Mouse (Mus musculus) neural tube, embryonic 11.5 days (tissue): ENCODE measurements around the gene Ankfy1. TPM values are rescaled to one million over a fixed set of nuclear protein-coding genes. Genes with fewer than 3 reads are reported as not detected.

ENCODE experiments used
- ATAC-seq: fragments of 200-750 bp; cut with Nextera tagmentation; 2 replicates; pipeline ENCODE4 v1.8.0; 2017; ENCODE audit warnings: moderate number of reproducible peaks, mild to moderate bottlenecking, moderate TSS enrichment, moderate library complexity; ENCODE audit not compliant: insufficient read depth, low FRiP score, low TSS enrichment
- DNase-seq: peaks from one replicate; pipeline ENCODE4 v3.0.0-alpha.2; 2015; ENCODE audit warnings: low spot score
- H3K27ac ChIP-seq: fragments of 300-500 bp; sonication (generic); 2 replicates; pipeline ENCODE4 v1.5.1; 2014; ENCODE audit warnings: low read depth, mild to moderate bottlenecking, low read length
- H3K27me3 ChIP-seq: fragments of 300-500 bp; sonication (generic); 2 replicates; pipeline ENCODE4 v1.6.1; 2014; ENCODE audit warnings: mild to moderate bottlenecking, low read length, mixed read lengths; ENCODE audit not compliant: control insufficient read depth, insufficient read depth
- H3K36me3 ChIP-seq: fragments of 300-500 bp; sonication (generic); 2 replicates; pipeline ENCODE4 v1.6.1; 2014; ENCODE audit warnings: mild to moderate bottlenecking, low read length, moderate library complexity, mixed read lengths; ENCODE audit not compliant: control insufficient read depth, insufficient read depth
- H3K4me1 ChIP-seq: fragments of 300-500 bp; sonication (generic); 2 replicates; pipeline ENCODE4 v1.6.1; 2014; ENCODE audit warnings: low read length, mixed read lengths; ENCODE audit not compliant: control insufficient read depth, insufficient read depth
- H3K4me2 ChIP-seq: fragments of 300-500 bp; sonication (generic); 2 replicates; pipeline ENCODE4 v1.6.1; 2014; ENCODE audit warnings: low read depth, mild to moderate bottlenecking, moderate library complexity
- H3K4me3 ChIP-seq: fragments of 300-500 bp; sonication (generic); 2 replicates; pipeline ENCODE4 v1.5.1; 2014; ENCODE audit warnings: low read depth, low read length
- H3K9ac ChIP-seq: fragments of 300-500 bp; sonication (generic); 2 replicates; pipeline ENCODE4 v1.6.1; 2014; ENCODE audit warnings: mild to moderate bottlenecking, low read length
- H3K9me3 ChIP-seq: fragments of 300-500 bp; sonication (generic); 2 replicates; pipeline ENCODE4 v1.6.1; 2016; ENCODE audit warnings: low read length; ENCODE audit not compliant: control insufficient read depth
- WGBS: fragments of 180-500 bp; shearing (Covaris S2); extraction: QIAGEN DNeasy Blood & Tissue Kit; methylation state at CpG from one replicate; pipeline ENCODE4 v1.1.7; 2014; 5-methylcytosine and 5-hydroxymethylcytosine counted together
- polyA plus RNA-seq: library from polyadenylated mRNA; unstranded; fragments of >200 nt; fragmentation: Nextera tagmentation; extraction: Ambion mirVana; gene quantifications from 2 replicates; pipeline ENCODE4 v1.2.1, GENCODE M21; 2014

Ankfy1 gene
- polyA plus RNA-seq, 1 experiment from 2014 or later = 30.2 TPM

DNA sequence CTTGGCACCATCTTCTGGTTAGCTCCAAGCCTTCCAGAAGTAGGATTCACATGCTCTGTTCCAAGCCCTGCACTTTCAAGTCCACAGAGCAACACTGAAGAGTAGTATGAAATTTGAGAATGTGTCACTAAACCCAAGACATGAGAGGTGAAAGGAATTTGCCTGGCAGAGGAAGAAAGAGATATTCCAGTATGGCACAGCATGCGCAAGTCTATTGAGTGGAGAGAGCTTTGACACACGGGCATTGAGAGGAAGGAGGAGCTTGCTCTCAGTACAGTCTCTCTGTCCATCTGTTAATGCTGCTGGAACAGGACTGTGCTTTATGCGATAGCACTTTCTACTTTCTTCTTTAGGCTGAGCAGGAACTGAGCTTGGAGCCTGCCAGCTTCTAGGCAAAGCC lies 113.2 kb downstream of the Ankfy1 start:
- WGBS = 93% methylated on average over 3 of the region's 3 CpGs
- no peaks in the 10 kb centered on the region for H3K4me1 ChIP-seq
- ATAC-seq = no peak

DNA sequence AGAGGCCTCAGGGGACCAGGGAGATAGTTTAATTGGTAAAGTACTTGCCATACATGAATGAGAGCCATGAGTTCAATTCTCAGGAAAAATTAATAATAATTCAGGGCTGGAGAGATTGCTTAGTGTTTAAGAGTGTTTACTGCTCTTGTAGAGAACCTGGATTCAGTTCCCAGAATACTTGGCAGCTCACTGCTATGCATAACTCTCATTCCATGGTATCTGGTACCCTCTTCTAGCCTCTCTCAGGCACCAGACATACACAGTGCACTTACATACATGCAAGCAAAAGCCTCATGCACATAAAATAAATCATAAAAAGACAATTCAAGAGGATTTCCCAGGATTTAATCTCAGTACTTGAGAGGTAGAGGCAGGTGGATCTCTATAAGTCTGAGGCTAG lies 114.8 kb downstream of the Ankfy1 start:
- Histone ChIP-seq H3K27ac (no peak overlapping the region), H3K27me3 (no peaks in the 10 kb centered on the region), H3K36me3 (no peaks in the 10 kb centered on the region), H3K4me3 (no peak overlapping the region), H3K4me2 (no peak overlapping the region), H3K9me3 (no peaks in the 10 kb centered on the region), H3K9ac (no peak overlapping the region), H3K4me1 (no peaks in the 10 kb centered on the region)
- ATAC-seq (no peak), DNase-seq (no peak)

More for the DNA sequence above, 113.2 kb downstream of the Ankfy1 start:
- Histone ChIP-seq H3K9me3 (no peaks in the 10 kb centered on the region), H3K27ac (no peak overlapping the region), H3K36me3 (no peaks in the 10 kb centered on the region), H3K4me2 (no peak overlapping the region), H3K9ac (no peak overlapping the region), H3K4me3 (no peak overlapping the region), H3K27me3 (no peaks in the 10 kb centered on the region)
- no peak for DNase-seq

DNA sequence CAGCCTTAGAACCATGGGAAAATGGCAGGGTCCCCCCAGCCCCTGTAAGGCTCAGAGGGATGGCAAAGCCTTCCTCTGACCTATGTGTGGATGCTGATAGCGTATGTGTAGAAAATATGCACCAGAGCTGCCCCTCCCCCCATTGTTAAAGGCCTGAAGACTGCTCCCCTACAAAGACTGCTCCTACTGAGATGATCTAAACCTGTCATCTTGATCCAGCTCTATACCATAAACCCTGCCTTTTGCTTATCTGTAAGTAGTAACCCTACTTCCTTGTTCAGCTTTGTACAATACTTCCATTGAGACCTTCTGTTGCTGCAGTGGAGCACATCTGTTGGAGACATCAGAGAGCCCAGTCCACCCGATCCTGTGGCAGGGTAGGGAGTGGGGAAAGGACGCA lies 115.4 kb downstream of the Ankfy1 start:
- no peaks in the 10 kb centered on the region for H3K9me3 ChIP-seq
- H3K27ac ChIP-seq = no peak overlapping the region
- DNase-seq = no peak
- 89% methylated on average over 3 of the region's 3 CpGs for WGBS
- H3K4me3 ChIP-seq = no peak overlapping the region
- H3K4me2 ChIP-seq = no peak overlapping the region
- H3K27me3 ChIP-seq = no peaks in the 10 kb centered on the region
- H3K9ac ChIP-seq = no peak overlapping the region
- ATAC-seq = no peak
- H3K36me3 ChIP-seq = no peaks in the 10 kb centered on the region
- no peaks in the 10 kb centered on the region for H3K4me1 ChIP-seq

DNA sequence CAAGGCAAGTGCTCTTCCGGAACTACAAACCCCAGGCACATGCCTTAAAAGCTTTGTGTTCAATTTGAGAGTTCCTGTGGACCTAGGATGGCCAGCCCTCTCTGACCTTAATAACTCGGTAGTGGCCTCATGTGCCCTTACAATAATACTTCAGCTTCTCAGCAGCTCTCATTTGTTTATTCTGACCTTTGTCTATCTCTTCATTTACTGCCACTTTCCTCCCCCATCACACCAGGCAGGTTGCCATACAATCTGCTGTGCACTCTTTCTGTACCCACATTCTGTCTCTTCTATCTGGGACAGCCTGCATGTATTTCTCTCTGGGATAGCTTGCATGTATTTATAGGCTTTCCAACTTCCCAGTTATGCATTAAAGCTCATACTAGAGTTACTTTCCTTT lies 116.8 kb downstream of the Ankfy1 start:
- WGBS = 76% methylated on average over 2 of the region's 2 CpGs
- H3K4me2 ChIP-seq = no peak overlapping the region
- no peaks in the 10 kb centered on the region for H3K36me3 ChIP-seq

DNA sequence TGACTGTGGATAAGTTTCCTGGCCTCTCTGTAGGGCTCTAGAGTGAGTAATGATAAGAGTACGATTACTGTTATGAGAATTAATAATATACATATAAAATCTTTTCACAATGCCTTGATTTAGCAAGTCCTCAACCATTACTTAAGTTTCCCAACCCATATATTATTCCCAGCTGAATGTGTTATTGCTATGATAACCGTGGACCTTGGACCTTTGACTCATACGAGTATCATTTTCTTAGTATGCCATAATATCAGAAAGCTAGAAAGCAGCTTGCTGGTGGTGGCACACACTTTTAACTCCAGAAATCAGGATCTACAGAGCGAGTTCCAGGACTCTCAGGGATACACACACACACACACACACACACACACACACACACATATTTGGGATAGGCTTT lies 118.2 kb downstream of the Ankfy1 start:
- WGBS = 86% methylated on average over 4 of the region's 4 CpGs
- Histone ChIP-seq H3K27ac (no peak overlapping the region), H3K9me3 (no peaks in the 10 kb centered on the region), H3K27me3 (no peaks in the 10 kb centered on the region), H3K4me2 (no peak overlapping the region), H3K36me3 (no peaks in the 10 kb centered on the region), H3K9ac (no peak overlapping the region), H3K4me1 (no peaks in the 10 kb centered on the region), H3K4me3 (no peak overlapping the region)
- DNase-seq = no peak
- ATAC-seq = no peak

More for the DNA sequence above, 116.8 kb downstream of the Ankfy1 start:
- Histone ChIP-seq H3K27ac (no peak overlapping the region), H3K4me1 (no peaks in the 10 kb centered on the region), H3K4me3 (no peak overlapping the region), H3K9ac (no peak overlapping the region), H3K27me3 (no peaks in the 10 kb centered on the region), H3K9me3 (no peaks in the 10 kb centered on the region)
- ATAC-seq (no peak), DNase-seq (no peak)

DNA sequence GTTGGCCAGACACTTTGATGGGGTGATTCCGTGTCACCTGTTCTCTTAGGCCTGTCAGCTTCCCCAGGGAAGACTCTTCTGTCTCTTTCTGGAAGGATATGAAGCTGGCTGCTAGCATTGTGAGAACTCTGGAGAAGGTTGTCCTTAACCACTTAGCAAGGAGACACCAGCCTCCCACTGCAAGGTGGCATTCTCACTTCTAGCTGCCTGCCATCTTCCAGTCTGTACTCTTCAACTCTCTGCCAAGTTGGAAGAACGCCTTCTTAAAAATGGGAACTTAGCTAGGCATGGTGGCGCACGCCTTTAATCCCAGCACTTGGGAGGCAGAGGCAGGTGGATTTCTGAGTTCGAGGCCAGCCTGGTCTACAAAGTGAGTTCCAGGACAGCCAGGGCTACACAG lies 123.9 kb downstream of the Ankfy1 start:
- WGBS = 96% methylated on average over 5 of the region's 5 CpGs
- Histone ChIP-seq H3K36me3 (no peaks in the 10 kb centered on the region), H3K4me2 (no peak overlapping the region)

GRCm38 (mm10) chr11:72814188-72814587 lies 124.4 kb downstream of the Ankfy1 start:
- Histone ChIP-seq H3K36me3 (no peaks in the 10 kb centered on the region), H3K4me3 (no peak overlapping the region), H3K9ac (no peak overlapping the region), H3K4me1 (no peaks in the 10 kb centered on the region), H3K27ac (no peak overlapping the region), H3K4me2 (no peak overlapping the region), H3K9me3 (no peaks in the 10 kb centered on the region), H3K27me3 (no peaks in the 10 kb centered on the region)
- 76% methylated on average over 2 of the region's 2 CpGs for WGBS
- ATAC-seq (no peak), DNase-seq (no peak)

More for the DNA sequence above, 123.9 kb downstream of the Ankfy1 start:
- no peak overlapping the region for H3K4me3 ChIP-seq
- DNase-seq (no peak), ATAC-seq (no peak)
- H3K9me3 ChIP-seq = no peaks in the 10 kb centered on the region
- H3K4me1 ChIP-seq = no peaks in the 10 kb centered on the region
- H3K27me3 ChIP-seq = no peaks in the 10 kb centered on the region
- H3K9ac ChIP-seq = no peak overlapping the region
- H3K27ac ChIP-seq = no peak overlapping the region

DNA sequence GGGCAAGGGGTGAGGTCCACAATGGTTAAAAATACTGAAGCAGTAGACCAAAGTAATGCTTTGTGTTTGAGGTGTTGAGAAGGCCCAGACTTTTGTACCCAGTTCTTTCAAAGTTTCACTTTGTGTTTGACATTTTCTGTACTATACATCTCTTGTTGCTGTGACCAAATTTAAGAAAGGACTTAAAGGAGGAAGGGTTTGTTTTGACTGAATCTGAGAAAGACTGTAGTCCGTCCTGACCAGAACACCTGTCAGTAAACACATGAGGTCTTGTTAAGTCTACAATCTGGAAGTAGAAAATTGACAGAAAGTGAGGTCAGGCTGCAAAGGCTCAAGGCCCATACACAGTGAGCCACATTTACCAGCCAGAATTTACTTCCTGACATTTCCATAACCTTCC lies 127.1 kb downstream of the Ankfy1 start:
- H3K9ac ChIP-seq = no peak overlapping the region
- no peaks in the 10 kb centered on the region for H3K9me3 ChIP-seq
- H3K4me1 ChIP-seq = no peaks in the 10 kb centered on the region
- 89% methylated on average over 1 of the region's 1 CpGs for WGBS
- no peak overlapping the region for H3K4me2 ChIP-seq
- no peaks in the 10 kb centered on the region for H3K36me3 ChIP-seq
- no peak for DNase-seq
- ATAC-seq = no peak
- no peak overlapping the region for H3K27ac ChIP-seq
- no peaks in the 10 kb centered on the region for H3K27me3 ChIP-seq
- no peak overlapping the region for H3K4me3 ChIP-seq

- H3K9me3 ChIP-seq = no peaks in the 10 kb centered on the region
- DNase-seq (no peak), ATAC-seq (no peak)
- 90% methylated on average over 7 of the region's 7 CpGs for whole genome bisulfite sequencing
- H3K27me3 ChIP-seq = no peaks in the 10 kb centered on the region
- H3K9ac ChIP-seq = no peak overlapping the region
- H3K4me1 ChIP-seq = no peaks in the 10 kb centered on the region
- no peak overlapping the region for H3K27ac ChIP-seq
- H3K4me2 ChIP-seq = no peak overlapping the region
- H3K36me3 ChIP-seq = no peaks in the 10 kb centered on the region
- H3K4me3 ChIP-seq = no peak overlapping the region
Observed at GRCm38 (mm10) chr11:72818067-72818466, 128.3 kb downstream of the Ankfy1 start.
